In genomic region chr4:105157276-105158168, GRCm38 (mm10) we compare ENCODE assay signal across 8 mouse cellular contexts. TPM values are rescaled to one million over a fixed set of nuclear protein-coding genes. Genes with fewer than 3 reads are reported as not detected.
DNase-seq lines count a peak whose midpoint lies in the region; ATAC-seq and TF ChIP-seq lines count a peak whose summit lies in the region.

Gene Plpp3, plus strand, starts transcription at chr4:105157347.

- H3K36me3 ChIP-seq in hindbrain, embryonic 10.5 days: peaks cover 17% of the 10 kb centered on the region
- 0 out of 2 replicates have a peak, but pooled peaks cover 6% of the 10 kb centered on the region for H3K36me3 ChIP-seq in lung, postnatal 0 days (ENCODE audit: insufficient read depth, low read length)

- under 1% methylated on average over 77 of the region's 77 CpGs for WGBS in hindbrain, embryonic 10.5 days
- WGBS in lung, postnatal 0 days: under 1% methylated on average over 77 of the region's 77 CpGs

- TF ChIP-seq CTCF in lung, postnatal 0 days (IDR thresholded peaks at IDR 0.05): no peak; the same call in 1 of the 2 replicates

- H3K27ac ChIP-seq in hindbrain, embryonic 10.5 days: peak within 1 kb of the TSS; percentile 98
- H3K27ac ChIP-seq in lung, postnatal 0 days (ENCODE audit: low read length): peak within 1 kb of the TSS; percentile 92

- no peak; the same call in 1 of the 2 replicates for TF ChIP-seq EP300 in lung, postnatal 0 days (IDR thresholded peaks at IDR 0.05)

- H3K27me3 ChIP-seq in hindbrain, embryonic 10.5 days (ENCODE audit: insufficient read depth, poor library complexity, severe bottlenecking): 0 out of 2 replicates have a peak, but pooled peaks cover 7% of the 10 kb centered on the region
- H3K27me3 ChIP-seq in lung, postnatal 0 days (replicated peaks; ENCODE audit: insufficient read depth, low read length): no peaks in the 10 kb centered on the region

- H3K4me3 ChIP-seq in hindbrain, embryonic 10.5 days: peak within 1 kb of the TSS; percentile 98
- H3K4me3 ChIP-seq in lung, postnatal 0 days (ENCODE audit: low read depth, low read length): peak within 1 kb of the TSS; percentile 84

- DNase-seq in Muller cell, postnatal 12 days (ENCODE audit: inconsistent ontology term): peak; percentile 96
- DNase-seq in cerebellum, adult 9-11 months: peak; percentile 43
- DNase-seq in frontal cortex, postnatal 10 days (ENCODE audit: low spot score in 2 of 2): peak; percentile 68 to 77
- peak; percentile 88 for DNase-seq in hindbrain, embryonic 10.5 days (ENCODE audit: low spot score)
- DNase-seq in layer of hippocampus, postnatal 14 days (ENCODE audit: low spot score in 2 of 2): peak; percentile 76 to 89
- peak; percentile 97 for DNase-seq in lung, postnatal 0 days (ENCODE audit: low spot score)
- DNase-seq in ovary, postnatal 36 days (ENCODE audit: low spot score): peak; percentile 85
- peak; percentile 46 to 55 for DNase-seq in thymus, postnatal 36 days

- H3K4me1 ChIP-seq in hindbrain, embryonic 10.5 days (replicated peaks): peaks cover 32% of the 10 kb centered on the region
- H3K4me1 ChIP-seq in lung, postnatal 0 days (ENCODE audit: insufficient read depth, low read depth, low read length): no peaks in the 10 kb centered on the region; the same call in 1 of the 2 replicates

- no peaks in the 10 kb centered on the region for H3K9me3 ChIP-seq in hindbrain, embryonic 10.5 days
- no peaks in the 10 kb centered on the region for H3K9me3 ChIP-seq in lung, postnatal 0 days (ENCODE audit: low read length)

- peak within 1 kb of the TSS; percentile 92 for H3K9ac ChIP-seq in lung, postnatal 0 days (replicated peaks; ENCODE audit: low read depth)

- peak; percentile 86 for ATAC-seq in lung, postnatal 0 days

- peak within 1 kb of the TSS; percentile 71 for H3K4me2 ChIP-seq in lung, postnatal 0 days (replicated peaks; ENCODE audit: low read depth, low read length)

RNA-seq across cellular contexts. Expression of gene Plpp3, which starts in this region (rescaled TPM):
- polyA plus RNA-seq in hindbrain, embryonic 10.5 days (2016; fragmentation: Nextera tagmentation; extraction: Ambion mirVana): 63.4 and 63.8 TPM in 2 replicates
- total RNA-seq in layer of hippocampus, postnatal 14 days (2021): 100 to 1,000 TPM; 170 to 178 TPM
- polyA plus RNA-seq in lung, postnatal 0 days (2015; fragmentation: Nextera tagmentation; extraction: Ambion mirVana): 134 and 140 TPM in 2 replicates

Comparison
In these comparisons a context has a peak if more than half of its experiments do, and no peak if none do; other contexts are left out.
1. Peak in every context shown above with its lines: DNase-seq, ATAC-seq, H3K4me3 ChIP-seq and H3K27ac ChIP-seq.
2. DNase-seq: peak in every context shown above with its lines; median percentile 97 in lung, postnatal 0 days; 96 in Muller cell, postnatal 12 days; 88 in hindbrain, embryonic 10.5 days; 85 in ovary, postnatal 36 days; 82 in layer of hippocampus, postnatal 14 days; 72 in frontal cortex, postnatal 10 days; 50 in thymus, postnatal 36 days; 43 in cerebellum, adult 9-11 months.